ENCODE assay signal across 19 mouse cellular contexts in genomic region chr9:25186501-25186900, GRCm38 (mm10). TPM values are rescaled to one million over a fixed set of nuclear protein-coding genes. Genes with fewer than 3 reads are reported as not detected.
DNase-seq lines count a peak whose midpoint lies in the region; ATAC-seq and TF ChIP-seq lines count a peak whose summit lies in the region.
"Had no signal": no experiment of that assay in that cellular context is flagged by ENCODE, and none has a peak within 500 bp of the region (broad histone marks: within the 10 kb centered on the region; RNA-seq: fewer than 3 reads in every experiment).

No protein-coding gene starts in this region.

- no peak overlapping the region for H3K4me2 ChIP-seq in forebrain, embryonic 16.5 days (ENCODE audit: low read length)
- H3K4me2 ChIP-seq in hindbrain, embryonic 11.5 days (replicated peaks; ENCODE audit: low read depth, low read length), result no peak overlapping the region
- H3K4me2 ChIP-seq: embryonic facial prominence, embryonic 15.5 days; forebrain, embryonic 12.5 days; limb, embryonic 13.5 days; liver, embryonic 15.5 days; midbrain, embryonic 12.5 days had no signal

- H3K27me3 ChIP-seq in thymus, adult 2 months (ENCODE audit: control insufficient read depth, insufficient read depth, low read length), result no peaks in the 10 kb centered on the region
- no peaks in the 10 kb centered on the region for H3K27me3 ChIP-seq in forebrain, embryonic 16.5 days (replicated peaks; ENCODE audit: control insufficient read depth, insufficient read depth, low read length)
- H3K27me3 ChIP-seq in hindbrain, embryonic 11.5 days (ENCODE audit: control insufficient read depth, insufficient read depth, low read length), result no peaks in the 10 kb centered on the region
- H3K27me3 ChIP-seq: embryonic facial prominence, embryonic 15.5 days; forebrain, embryonic 12.5 days; limb, embryonic 13.5 days; liver, embryonic 15.5 days; midbrain, embryonic 12.5 days; Patski had no signal

- H3K36me3 ChIP-seq in thymus, adult 2 months (ENCODE audit: control insufficient read depth, insufficient read depth, low read length), result no peaks in the 10 kb centered on the region
- no peaks in the 10 kb centered on the region for H3K36me3 ChIP-seq in forebrain, embryonic 16.5 days (ENCODE audit: control insufficient read depth, insufficient read depth)
- no peaks in the 10 kb centered on the region for H3K36me3 ChIP-seq in hindbrain, embryonic 11.5 days (ENCODE audit: control insufficient read depth, insufficient read depth, low read length)
- H3K36me3 ChIP-seq: embryonic facial prominence, embryonic 15.5 days; forebrain, embryonic 12.5 days; limb, embryonic 13.5 days; liver, embryonic 15.5 days; midbrain, embryonic 12.5 days had no signal

- H3K4me1 ChIP-seq in thymus, adult 2 months (replicated peaks; ENCODE audit: control insufficient read depth, insufficient read depth, low read length), result peaks cover 19% of the 10 kb centered on the region
- H3K4me1 ChIP-seq in forebrain, embryonic 16.5 days (replicated peaks; ENCODE audit: control insufficient read depth, insufficient read depth, low read length), result no peaks in the 10 kb centered on the region
- H3K4me1 ChIP-seq in hindbrain, embryonic 11.5 days (replicated peaks; ENCODE audit: control insufficient read depth, insufficient read depth, low read length), result no peaks in the 10 kb centered on the region
- H3K4me1 ChIP-seq: embryonic facial prominence, embryonic 15.5 days; forebrain, embryonic 12.5 days; limb, embryonic 13.5 days; liver, embryonic 15.5 days; midbrain, embryonic 12.5 days had no signal

- no peak for TF ChIP-seq POLR2A in thymus, adult 2 months (IDR thresholded peaks at IDR 0.05; ENCODE audit: control insufficient read depth, extremely low read depth, insufficient read depth, low read length, poor library complexity)

- TF ChIP-seq CTCF in thymus, adult 2 months (IDR thresholded peaks at IDR 0.05; ENCODE audit: borderline replicate concordance, control insufficient read depth, extremely low read depth, insufficient read depth, low read length, poor library complexity), result no peak

- no peak overlapping the region for H3K4me3 ChIP-seq in thymus, adult 2 months (ENCODE audit: control insufficient read depth, insufficient read depth, low read length)
- no peak overlapping the region for H3K4me3 ChIP-seq in forebrain, embryonic 16.5 days (replicated peaks; ENCODE audit: low read length)
- H3K4me3 ChIP-seq in hindbrain, embryonic 11.5 days (ENCODE audit: low read depth, low read length), result no peak overlapping the region
- H3K4me3 ChIP-seq: embryonic facial prominence, embryonic 15.5 days; forebrain, embryonic 12.5 days; gastrocnemius, adult 2 months; limb, embryonic 13.5 days; liver, embryonic 15.5 days; midbrain, embryonic 12.5 days had no signal

- no peaks in the 10 kb centered on the region for H3K9me3 ChIP-seq in forebrain, embryonic 16.5 days (ENCODE audit: control insufficient read depth, low read length)
- no peaks in the 10 kb centered on the region for H3K9me3 ChIP-seq in hindbrain, embryonic 11.5 days (ENCODE audit: control insufficient read depth, low read length)
- H3K9me3 ChIP-seq: embryonic facial prominence, embryonic 15.5 days; forebrain, embryonic 12.5 days; limb, embryonic 13.5 days; liver, embryonic 15.5 days; midbrain, embryonic 12.5 days had no signal

- peak overlapping the region; percentile 89 for H3K27ac ChIP-seq in thymus, adult 2 months (ENCODE audit: control insufficient read depth, insufficient read depth, low read length)
- H3K27ac ChIP-seq in forebrain, embryonic 16.5 days (ENCODE audit: low read length), result no peak overlapping the region
- H3K27ac ChIP-seq in hindbrain, embryonic 11.5 days (ENCODE audit: low read depth, low read length), result no peak overlapping the region
- H3K27ac ChIP-seq: embryonic facial prominence, embryonic 15.5 days; forebrain, embryonic 12.5 days; gastrocnemius, adult 2 months; limb, embryonic 13.5 days; liver, embryonic 15.5 days; midbrain, embryonic 12.5 days; stomach, postnatal 0 days had no signal

- peak; percentile 88 for ATAC-seq in granulocyte monocyte progenitor cell, adult 5-6 weeks (replicated peaks; ENCODE audit: poor library complexity, severe bottlenecking)
- no peak for ATAC-seq in forebrain, embryonic 16.5 days
- ATAC-seq in hindbrain, embryonic 11.5 days (ENCODE audit: low FRiP score), result no peak
- ATAC-seq: Patski had no signal

- 29% methylated on average over 4 of the region's 4 CpGs for WGBS in thymus, adult 2 months
- 93% methylated on average over 4 of the region's 4 CpGs for WGBS in forebrain, embryonic 16.5 days
- WGBS in hindbrain, embryonic 11.5 days, result 80% methylated on average over 4 of the region's 4 CpGs

- peak; percentile 21 for DNase-seq in thymus, adult 2 months
- no peak for DNase-seq in thymus, postnatal 10 days (ENCODE audit: low spot score in 2 of 2)
- DNase-seq in natural killer cell, adult 2 months (ENCODE audit: low spot score in 2 of 2), result peak; percentile 59 to 64
- DNase-seq in right cerebral cortex, postnatal 10 days (ENCODE audit: low spot score in 2 of 2), result no peak
- no peak for DNase-seq in hindbrain, embryonic 11.5 days (ENCODE audit: low spot score)
- DNase-seq: cerebellum, adult 18-20 months; gastrocnemius, adult 2 months; heart, postnatal 10 days; lung, postnatal 14 days; right cerebral cortex, postnatal 4 days had no signal

- no peak overlapping the region for H3K9ac ChIP-seq in forebrain, embryonic 16.5 days (replicated peaks; ENCODE audit: low read depth, low read length)
- no peak overlapping the region for H3K9ac ChIP-seq in hindbrain, embryonic 11.5 days (ENCODE audit: low read depth, low read length)
- H3K9ac ChIP-seq: embryonic facial prominence, embryonic 15.5 days; forebrain, embryonic 12.5 days; limb, embryonic 13.5 days; liver, embryonic 15.5 days; midbrain, embryonic 12.5 days had no signal

RNA-seq across cellular contexts. Expression of gene Herpud2, which starts 34.9 kb away (rescaled TPM):
- 47.2 and 68.7 TPM in 2 replicates for polyA plus RNA-seq in thymus, adult 2 months (2012; rRNA removed)
- 24.0 and 28.3 TPM in 2 replicates for total RNA-seq in granulocyte monocyte progenitor cell, adult 5-6 weeks (2014; fragmentation: Nextera tagmentation)
- total RNA-seq in granulocyte monocyte progenitor cell, adult 5-6 weeks (2017), result 14.9 and 17.1 TPM in 2 replicates
- 35.7 and 41.8 TPM in 2 replicates for polyA plus RNA-seq in forebrain, embryonic 16.5 days (2015; fragmentation: Nextera tagmentation; extraction: Ambion mirVana)
- 32.0 and 32.8 TPM in 2 replicates for polyA plus RNA-seq in hindbrain, embryonic 11.5 days (2014; fragmentation: Nextera tagmentation; extraction: Ambion mirVana)

Comparison
In these comparisons a context has a peak if more than half of its experiments do, and no peak if none do; other contexts are left out.
1. DNase-seq: peak in thymus, adult 2 months (single experiment) and natural killer cell, adult 2 months (2 of 2); none in thymus, postnatal 10 days (0 of 2), right cerebral cortex, postnatal 10 days (0 of 2) and hindbrain, embryonic 11.5 days (single experiment).